Mouse (Mus musculus) heart, adult 2 months (tissue): ENCODE measurements at regions not wholly inside any gene's neighbourhood (a gene's known extent, or its start where the extent isn't known, plus 50 kb on each side); places are given as distances from the start of the nearest gene placed in this dataset.

Experiments used
- CTCF ChIP-seq: fragments of 200-600 bp; IDR thresholded peaks from 2 replicates; pipeline ENCODE4 v1.8.1; 2022; ENCODE audit warnings: antibody characterized with exemption, mild to moderate bottlenecking, moderate library complexity
- POLR2A ChIP-seq: fragments of 200-500 bp; IDR thresholded peaks from 2 replicates; pipeline ENCODE4 v1.6.1; 2011; ENCODE audit warnings: mild to moderate bottlenecking, low read depth, low read length, control low read depth; ENCODE audit not compliant: insufficient read depth

DNA sequence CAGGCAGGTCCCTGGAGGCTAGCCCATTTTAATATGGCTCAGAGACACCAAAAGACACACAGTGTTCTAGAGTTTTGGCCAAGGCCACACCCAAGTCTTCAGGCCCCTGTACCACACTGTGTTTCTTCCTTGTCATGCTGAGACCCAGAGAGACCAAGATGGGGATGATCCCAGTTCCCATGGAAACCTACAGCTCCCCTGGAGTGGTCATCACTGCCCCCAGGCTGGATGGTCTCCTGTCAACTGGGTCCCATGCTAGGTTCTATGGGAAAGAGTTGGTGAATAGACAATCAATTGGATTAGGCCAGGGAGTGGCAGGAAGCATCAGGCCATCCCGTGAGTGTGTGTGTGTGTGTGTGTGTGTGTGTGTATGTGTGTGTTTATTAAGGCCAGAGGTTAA is 80.5 kb upstream of the Tle3 start:
- TF ChIP-seq POLR2A = no peak
- no peak for TF ChIP-seq CTCF
